Mouse (Mus musculus): ENCODE results near the gene Sag. TPM values are rescaled to one million over a fixed set of nuclear protein-coding genes. Genes with fewer than 3 reads are reported as not detected.

Gene Sag
- polyA plus RNA-seq, 1 experiment from 2014 or later: 0.49 TPM

DNA sequence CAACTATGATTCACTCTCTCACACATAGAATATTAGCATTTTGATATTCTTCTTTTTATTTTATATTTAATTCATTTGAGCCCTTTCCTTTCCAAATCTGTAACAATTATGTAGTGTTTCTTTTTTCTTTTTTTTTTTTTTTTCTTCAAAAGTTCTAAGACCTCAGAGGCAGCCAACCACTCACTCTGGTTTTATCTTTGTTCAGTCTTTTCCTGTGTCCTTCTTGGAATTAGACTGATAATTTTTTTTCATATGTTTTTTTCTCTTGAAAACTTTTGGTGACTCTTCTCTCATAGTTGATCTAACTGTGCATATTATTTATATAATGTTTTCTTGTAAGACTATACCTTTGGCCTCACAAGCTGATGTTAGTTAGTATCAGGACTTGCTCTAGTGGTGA, 79.1 kb downstream of the Sag start:
- Histone ChIP-seq H3K4me1 (ENCODE audit: insufficient read depth, low read depth, low read length) (peaks cover 25% of the 10 kb centered on the region; the same call in 1 of the 2 replicates), H3K4me3 (ENCODE audit: low read depth, low read length) (no peak overlapping the region), H3K27me3 (replicated peaks; ENCODE audit: insufficient read depth, low read length) (no peaks in the 10 kb centered on the region), H3K9ac (replicated peaks; ENCODE audit: low read depth) (no peak overlapping the region), H3K27ac (ENCODE audit: low read length) (peak overlapping the region; percentile 94; the same call in 1 of the 2 replicates), H3K36me3 (ENCODE audit: insufficient read depth, low read length) (peaks cover 5% of the 10 kb centered on the region; the same call in 1 of the 2 replicates), H3K4me2 (replicated peaks; ENCODE audit: low read depth, low read length) (no peak overlapping the region), H3K9me3 (ENCODE audit: low read length) (no peaks in the 10 kb centered on the region)
- ATAC-seq (no peak), DNase-seq (ENCODE audit: low spot score) (no peak)
- TF ChIP-seq EP300 (IDR thresholded peaks at IDR 0.05): no peak
- no peak for TF ChIP-seq CTCF (IDR thresholded peaks at IDR 0.05)

DNA sequence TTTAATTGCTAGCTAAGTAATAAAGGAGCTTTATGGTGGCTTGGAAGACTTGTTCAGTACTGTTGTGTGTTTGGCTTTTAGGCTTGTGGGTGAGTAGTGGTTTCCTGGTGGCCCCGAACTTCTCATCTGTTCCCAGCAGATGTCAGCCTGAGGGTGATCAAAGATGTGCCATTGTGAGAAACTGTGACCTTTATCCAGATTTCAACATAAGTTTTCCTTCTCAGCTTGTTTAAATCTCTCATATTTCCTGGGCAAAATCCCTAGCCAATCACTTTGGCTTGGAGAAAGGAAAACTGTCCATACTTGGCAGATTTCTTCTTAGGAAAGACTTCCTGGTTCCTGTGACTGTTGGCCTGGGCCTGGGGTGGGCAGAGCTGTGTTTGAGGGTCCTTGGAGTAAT, 87.5 kb downstream of the Sag start:
- no peak overlapping the region for H3K4me3 ChIP-seq (ENCODE audit: low read depth, low read length)
- no peaks in the 10 kb centered on the region for H3K9me3 ChIP-seq (ENCODE audit: low read length)
- no peaks in the 10 kb centered on the region for H3K27me3 ChIP-seq (replicated peaks; ENCODE audit: insufficient read depth, low read length)
- DNase-seq (ENCODE audit: low spot score) (peak; percentile 76), ATAC-seq (peak; percentile 65)
- TF ChIP-seq EP300 (IDR thresholded peaks at IDR 0.05) (peak; percentile 57), CTCF (IDR thresholded peaks at IDR 0.05) (no peak)
- no peak overlapping the region for H3K9ac ChIP-seq (replicated peaks; ENCODE audit: low read depth)
- H3K27ac ChIP-seq (ENCODE audit: low read length): peak overlapping the region; percentile 78
- H3K36me3 ChIP-seq (ENCODE audit: insufficient read depth, low read length): no peaks in the 10 kb centered on the region
- H3K4me2 ChIP-seq (replicated peaks; ENCODE audit: low read depth, low read length): no peak overlapping the region
- peaks cover 17% of the 10 kb centered on the region; the same call in 1 of the 2 replicates for H3K4me1 ChIP-seq (ENCODE audit: insufficient read depth, low read depth, low read length)
- WGBS: 35% methylated on average over 1 of the region's 1 CpGs

DNA sequence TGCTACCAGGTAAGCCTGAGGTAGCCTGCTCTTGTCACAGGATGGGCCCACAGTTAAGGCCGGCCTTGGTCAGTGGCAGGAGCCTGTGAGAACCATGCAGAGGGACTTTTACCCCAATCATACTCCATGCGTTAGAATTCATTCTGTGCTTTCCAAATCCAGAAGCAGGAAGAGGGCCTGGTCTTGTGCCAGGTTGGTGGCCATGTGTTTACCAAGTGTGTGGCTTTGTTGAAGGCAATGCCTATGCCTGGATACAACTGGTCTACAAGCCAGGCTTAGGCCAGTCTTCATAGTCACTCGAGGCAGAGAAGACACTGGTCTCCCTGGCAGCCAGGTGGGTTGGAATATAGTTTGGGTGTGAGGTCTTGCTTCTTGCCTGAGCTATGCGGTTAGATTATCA, 88.2 kb downstream of the Sag start:
- peak; percentile 44 for DNase-seq (ENCODE audit: low spot score)
- TF ChIP-seq EP300 (IDR thresholded peaks at IDR 0.05): no peak
- TF ChIP-seq CTCF (IDR thresholded peaks at IDR 0.05): no peak
- WGBS: 50% methylated on average over 4 of the region's 4 CpGs
- no peaks in the 10 kb centered on the region for H3K9me3 ChIP-seq (ENCODE audit: low read length)
- no peak overlapping the region for H3K4me2 ChIP-seq (replicated peaks; ENCODE audit: low read depth, low read length)
- peak overlapping the region; percentile 78 for H3K27ac ChIP-seq (ENCODE audit: low read length)
- H3K4me3 ChIP-seq (ENCODE audit: low read depth, low read length): no peak overlapping the region
- no peaks in the 10 kb centered on the region for H3K27me3 ChIP-seq (replicated peaks; ENCODE audit: insufficient read depth, low read length)
- peaks cover 17% of the 10 kb centered on the region; the same call in 1 of the 2 replicates for H3K4me1 ChIP-seq (ENCODE audit: insufficient read depth, low read depth, low read length)
- no peak overlapping the region for H3K9ac ChIP-seq (replicated peaks; ENCODE audit: low read depth)
- no peaks in the 10 kb centered on the region for H3K36me3 ChIP-seq (ENCODE audit: insufficient read depth, low read length)
- ATAC-seq: peak; percentile 50

DNA sequence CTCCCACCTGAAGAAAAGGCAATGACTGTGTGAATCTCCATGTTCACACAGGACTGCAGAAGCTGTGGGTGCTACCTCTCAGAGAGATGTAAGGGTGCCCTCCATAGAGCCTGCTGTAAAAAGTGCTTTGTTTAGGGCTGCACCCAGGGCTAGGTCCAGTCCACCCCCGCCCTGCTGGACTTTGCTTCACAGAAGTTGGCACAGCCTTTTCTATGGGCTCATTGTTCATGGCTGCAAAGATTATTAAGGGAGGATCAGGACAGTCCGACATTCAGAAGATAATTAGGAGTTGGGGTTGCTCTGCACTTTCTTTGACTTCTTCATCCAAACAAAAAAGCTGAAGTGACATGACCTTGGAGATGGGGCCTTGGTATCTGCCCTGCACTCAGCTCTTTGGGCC, 89.0 kb downstream of the Sag start:
- DNase-seq (ENCODE audit: low spot score) (no peak), ATAC-seq (no peak)
- WGBS: 85% methylated on average over 2 of the region's 2 CpGs
- H3K27me3 ChIP-seq (replicated peaks; ENCODE audit: insufficient read depth, low read length): no peaks in the 10 kb centered on the region
- H3K4me3 ChIP-seq (ENCODE audit: low read depth, low read length): no peak overlapping the region
- H3K9ac ChIP-seq (replicated peaks; ENCODE audit: low read depth): no peak overlapping the region
- no peak overlapping the region for H3K27ac ChIP-seq (ENCODE audit: low read length)
- TF ChIP-seq CTCF (IDR thresholded peaks at IDR 0.05): no peak
- TF ChIP-seq EP300 (IDR thresholded peaks at IDR 0.05): no peak
- peaks cover 17% of the 10 kb centered on the region; the same call in 1 of the 2 replicates for H3K4me1 ChIP-seq (ENCODE audit: insufficient read depth, low read depth, low read length)
- no peak overlapping the region for H3K4me2 ChIP-seq (replicated peaks; ENCODE audit: low read depth, low read length)
- no peaks in the 10 kb centered on the region for H3K9me3 ChIP-seq (ENCODE audit: low read length)
- H3K36me3 ChIP-seq (ENCODE audit: insufficient read depth, low read length): no peaks in the 10 kb centered on the region

DNA sequence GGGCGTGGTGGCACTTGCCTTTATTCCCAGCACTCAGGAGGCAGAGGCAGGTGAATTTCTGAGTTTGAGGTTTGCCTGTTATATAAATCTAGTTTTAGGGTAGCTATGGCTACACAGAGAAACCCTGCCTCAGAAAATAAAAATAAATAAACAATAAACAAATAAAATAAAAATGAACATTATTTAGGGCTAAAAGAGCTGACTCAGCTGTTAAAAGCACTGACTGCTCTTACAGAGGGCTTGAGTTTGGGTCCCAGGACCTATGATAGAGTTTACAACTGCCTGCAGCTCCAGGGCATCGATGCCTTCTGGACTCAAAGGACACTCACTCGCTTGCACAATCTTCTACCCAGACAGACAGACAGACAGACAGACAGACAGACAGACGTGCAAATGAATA, 89.9 kb downstream of the Sag start:
- H3K36me3 ChIP-seq (ENCODE audit: insufficient read depth, low read length): no peaks in the 10 kb centered on the region
- no peak for TF ChIP-seq CTCF (IDR thresholded peaks at IDR 0.05)
- no peak for TF ChIP-seq EP300 (IDR thresholded peaks at IDR 0.05)
- 95% methylated on average over 4 of the region's 4 CpGs for WGBS
- no peaks in the 10 kb centered on the region for H3K27me3 ChIP-seq (replicated peaks; ENCODE audit: insufficient read depth, low read length)
- no peaks in the 10 kb centered on the region for H3K9me3 ChIP-seq (ENCODE audit: low read length)
- no peak overlapping the region for H3K9ac ChIP-seq (replicated peaks; ENCODE audit: low read depth)
- H3K27ac ChIP-seq (ENCODE audit: low read length): no peak overlapping the region
- H3K4me3 ChIP-seq (ENCODE audit: low read depth, low read length): no peak overlapping the region
- no peak for ATAC-seq
- H3K4me2 ChIP-seq (replicated peaks; ENCODE audit: low read depth, low read length): no peak overlapping the region
- peaks cover 17% of the 10 kb centered on the region; the same call in 1 of the 2 replicates for H3K4me1 ChIP-seq (ENCODE audit: insufficient read depth, low read depth, low read length)
- DNase-seq (ENCODE audit: low spot score): no peak

Other genes with a start within 250 kb of the Sag start
- gene Ngef, start 229.8 kb upstream of the Sag start, polyA plus RNA-seq (2015; fragmentation: Nextera tagmentation; extraction: Ambion mirVana): 3.8 and 5.9 TPM in 2 replicates
- 13.5 and 13.6 TPM in 2 replicates for gene Inpp5d, start 183.4 kb upstream of the Sag start, polyA plus RNA-seq (2015; fragmentation: Nextera tagmentation; extraction: Ambion mirVana)
- gene Atg16l1, start 47.8 kb upstream of the Sag start, polyA plus RNA-seq (2015; fragmentation: Nextera tagmentation; extraction: Ambion mirVana): 21.5 and 21.7 TPM in 2 replicates
- 24.3 and 25.5 TPM in 2 replicates for gene Dgkd, start 49.6 kb downstream of the Sag start, polyA plus RNA-seq (2015; fragmentation: Nextera tagmentation; extraction: Ambion mirVana)
- gene Usp40, start 204.9 kb downstream of the Sag start, polyA plus RNA-seq (2015; fragmentation: Nextera tagmentation; extraction: Ambion mirVana): 16.3 and 19.3 TPM in 2 replicates

All from lung, postnatal 0 days (tissue).